Mouse (Mus musculus) myocyte (in vitro differentiated cells): ENCODE results near the gene Dock6.

Experiments used
- POLR2A ChIP-seq: IDR thresholded peaks from one replicate; pipeline ENCODE4 v1.6.1; 2011; ENCODE audit warnings: low read depth, mild to moderate bottlenecking, control low read depth, moderate library complexity; ENCODE audit not compliant: insufficient read length
- REST ChIP-seq: IDR thresholded peaks from one replicate; pipeline ENCODE4 v1.6.1; 2011; ENCODE audit warnings: mild to moderate bottlenecking, control low read depth, moderate library complexity; ENCODE audit not compliant: insufficient read depth, insufficient read length
- TCF12 ChIP-seq: IDR thresholded peaks from one replicate; pipeline ENCODE4 v1.6.1; 2011; ENCODE audit warnings: mild to moderate bottlenecking, control low read depth; ENCODE audit not compliant: poor library complexity, insufficient read depth, severe bottlenecking

- TF ChIP-seq POLR2A (no peak), REST (no peak), TCF12 (no peak)
Measured at GRCm38 (mm10) chr9:21823957-21824356, 28.5 kb downstream of the Dock6 start.
